Mouse (Mus musculus) neural tube, embryonic 15.5 days (tissue): ENCODE data around the gene Qtrt2. TPM values are rescaled to one million over a fixed set of nuclear protein-coding genes. Genes with fewer than 3 reads are reported as not detected.

Source experiments
- ATAC-seq: fragments of 200-750 bp; cut with Nextera tagmentation; 2 replicates; pipeline ENCODE4 v1.8.0; 2017; ENCODE audit warnings: mild to moderate bottlenecking, moderate TSS enrichment, moderate library complexity; ENCODE audit not compliant: low FRiP score
- H3K27ac ChIP-seq: fragments of 300-500 bp; sonication (generic); replicated peaks from 2 replicates; pipeline ENCODE4 v1.5.1; 2015; ENCODE audit warnings: mild to moderate bottlenecking, inconsistent platforms
- H3K27me3 ChIP-seq: fragments of 300-500 bp; sonication (generic); replicated peaks from 2 replicates; pipeline ENCODE4 v1.6.1; 2015; ENCODE audit warnings: inconsistent platforms
- H3K36me3 ChIP-seq: fragments of 300-500 bp; sonication (generic); 2 replicates; pipeline ENCODE4 v1.6.1; 2015; ENCODE audit warnings: inconsistent platforms
- H3K4me1 ChIP-seq: fragments of 300-500 bp; sonication (generic); 2 replicates; pipeline ENCODE4 v1.6.1; 2015; ENCODE audit warnings: inconsistent platforms
- H3K4me2 ChIP-seq: fragments of 300-500 bp; sonication (generic); 2 replicates; pipeline ENCODE4 v1.6.1; 2015; ENCODE audit warnings: inconsistent platforms, mild to moderate bottlenecking, moderate library complexity
- H3K4me3 ChIP-seq: fragments of 300-500 bp; sonication (generic); replicated peaks from 2 replicates; pipeline ENCODE4 v1.5.1; 2015; ENCODE audit warnings: mild to moderate bottlenecking, inconsistent platforms
- H3K9ac ChIP-seq: fragments of 300-500 bp; sonication (generic); replicated peaks from 2 replicates; pipeline ENCODE4 v1.6.1; 2015; ENCODE audit warnings: mild to moderate bottlenecking, inconsistent platforms
- H3K9me3 ChIP-seq: fragments of 300-500 bp; sonication (generic); replicated peaks from 2 replicates; pipeline ENCODE4 v1.6.1; 2016; ENCODE audit warnings: inconsistent platforms
- WGBS: fragments of 180-500 bp; shearing (Covaris S2); methylation state at CpG from one replicate; pipeline ENCODE4 v1.1.7; 2015; ENCODE audit warnings: mixed read lengths; 5-methylcytosine and 5-hydroxymethylcytosine counted together
- polyA plus RNA-seq: library from polyadenylated mRNA; unstranded; fragments of >200 nt; fragmentation: Nextera tagmentation; extraction: Ambion mirVana; gene quantifications from 2 replicates; pipeline ENCODE4 v1.2.1, GENCODE M21; 2015

Gene Qtrt2
- polyA plus RNA-seq, 1 experiment from 2014 or later, result 17.8 TPM

DNA sequence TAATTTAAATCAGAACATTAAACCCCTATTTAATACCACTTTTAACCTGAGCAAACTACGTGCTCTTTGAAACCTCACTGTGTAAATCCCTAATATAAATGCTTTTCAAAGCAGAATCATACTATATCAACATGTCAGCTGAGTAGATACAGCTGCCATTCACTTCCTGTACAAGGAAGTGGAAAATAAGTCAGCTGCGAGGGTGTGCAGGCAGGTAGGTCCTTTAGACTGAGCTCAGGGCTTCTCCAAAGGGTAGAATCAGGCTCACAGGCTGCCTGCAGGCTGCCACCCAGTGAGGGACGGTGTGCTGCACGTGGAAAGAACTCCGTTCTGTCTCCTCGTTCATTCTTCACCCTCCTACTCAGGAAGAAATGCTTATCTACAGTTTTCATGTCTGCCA lies 28.3 kb upstream of the Qtrt2 start:
- ATAC-seq, result no peak

GRCm38 (mm10) chr16:43951591-43951990 lies 25.0 kb upstream of the Qtrt2 start:
- no peaks in the 10 kb centered on the region for H3K9me3 ChIP-seq
- H3K27me3 ChIP-seq, result no peaks in the 10 kb centered on the region
- no peak overlapping the region for H3K4me2 ChIP-seq
- no peaks in the 10 kb centered on the region for H3K36me3 ChIP-seq
- H3K4me3 ChIP-seq, result no peak overlapping the region
- H3K4me1 ChIP-seq, result no peaks in the 10 kb centered on the region
- no peak for ATAC-seq
- WGBS, result 85% methylated on average over 4 of the region's 4 CpGs
- no peak overlapping the region for H3K9ac ChIP-seq
- H3K27ac ChIP-seq, result no peak overlapping the region

More for the DNA sequence above, 28.3 kb upstream of the Qtrt2 start:
- Histone ChIP-seq H3K9ac (no peak overlapping the region), H3K4me1 (no peaks in the 10 kb centered on the region), H3K36me3 (no peaks in the 10 kb centered on the region; the same call in 1 of the 2 replicates), H3K4me3 (no peak overlapping the region), H3K27ac (no peak overlapping the region), H3K4me2 (no peak overlapping the region), H3K27me3 (no peaks in the 10 kb centered on the region), H3K9me3 (no peaks in the 10 kb centered on the region)
- 88% methylated on average over 6 of the region's 6 CpGs for WGBS

DNA sequence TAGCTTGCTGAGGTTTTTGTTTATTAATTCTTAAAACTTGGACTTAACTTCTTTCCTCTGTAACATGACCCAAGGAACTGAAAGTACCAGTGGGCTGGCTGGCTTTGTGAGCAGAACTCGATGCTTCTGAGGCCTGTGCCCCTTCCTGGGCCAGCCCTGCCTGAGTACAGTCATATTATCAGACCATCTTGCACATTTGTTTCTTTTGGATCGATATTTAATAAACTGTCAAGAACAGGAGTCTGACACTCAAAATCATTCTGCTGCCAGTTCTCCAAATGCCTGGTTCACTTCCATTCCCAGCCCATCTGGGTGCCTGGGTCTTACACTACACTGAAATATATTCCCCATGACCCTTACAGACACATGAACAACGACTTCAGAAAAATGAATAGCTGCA lies 19.3 kb upstream of the Qtrt2 start:
- no peaks in the 10 kb centered on the region for H3K27me3 ChIP-seq
- no peak overlapping the region for H3K27ac ChIP-seq
- no peak overlapping the region for H3K4me3 ChIP-seq
- 82% methylated on average over 3 of the region's 3 CpGs for WGBS
- no peaks in the 10 kb centered on the region for H3K9me3 ChIP-seq
- H3K4me1 ChIP-seq, result no peaks in the 10 kb centered on the region
- no peak overlapping the region for H3K4me2 ChIP-seq
- ATAC-seq, result no peak
- no peak overlapping the region for H3K9ac ChIP-seq
- no peaks in the 10 kb centered on the region for H3K36me3 ChIP-seq

DNA sequence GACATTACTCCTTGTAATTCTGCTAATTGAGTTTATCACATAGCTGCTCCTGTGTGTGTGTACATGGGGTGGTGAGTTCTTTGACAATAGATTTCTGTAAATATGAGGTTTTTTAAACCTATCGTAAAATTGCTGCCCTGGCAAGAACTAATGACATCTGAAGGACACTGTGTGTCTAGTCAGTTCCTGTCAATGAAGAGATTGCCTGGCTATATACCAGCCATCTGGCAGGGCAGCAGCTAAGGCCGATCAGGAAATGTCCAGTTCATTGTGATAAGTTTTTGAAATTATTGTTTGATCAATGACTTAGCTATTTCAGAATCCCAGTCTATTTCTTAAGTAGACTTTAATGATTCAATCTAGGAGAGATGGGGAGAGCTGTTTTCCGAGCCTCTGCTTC lies 18.7 kb upstream of the Qtrt2 start:
- H3K27ac ChIP-seq, result no peak overlapping the region
- H3K4me2 ChIP-seq, result no peak overlapping the region
- no peaks in the 10 kb centered on the region for H3K9me3 ChIP-seq
- no peaks in the 10 kb centered on the region for H3K36me3 ChIP-seq
- 88% methylated on average over 3 of the region's 3 CpGs for WGBS
- ATAC-seq, result no peak
- H3K27me3 ChIP-seq, result no peaks in the 10 kb centered on the region
- no peak overlapping the region for H3K9ac ChIP-seq
- H3K4me1 ChIP-seq, result no peaks in the 10 kb centered on the region
- H3K4me3 ChIP-seq, result no peak overlapping the region

DNA sequence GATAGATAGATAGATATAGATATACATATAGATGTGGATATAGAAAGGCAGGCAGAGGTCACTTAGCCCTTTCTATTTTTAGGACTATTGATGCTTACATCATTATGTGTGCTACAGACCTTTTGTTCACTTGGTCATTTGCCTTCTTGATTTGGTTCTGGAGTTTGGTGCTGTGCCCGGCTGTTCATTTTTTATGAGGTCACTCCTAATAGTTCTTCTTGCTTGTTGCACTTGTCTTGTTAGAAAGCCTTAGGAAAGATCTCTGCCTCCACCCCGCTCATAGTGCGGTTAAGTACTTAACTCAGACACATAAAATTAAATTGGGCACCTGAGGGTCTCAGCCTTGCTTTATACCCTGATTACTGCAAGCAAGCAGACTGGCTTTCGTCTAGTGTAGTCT lies 14.2 kb upstream of the Qtrt2 start:
- Histone ChIP-seq H3K36me3 (no peaks in the 10 kb centered on the region), H3K27ac (no peak overlapping the region), H3K27me3 (no peaks in the 10 kb centered on the region), H3K4me2 (no peak overlapping the region), H3K9me3 (no peaks in the 10 kb centered on the region), H3K4me3 (no peak overlapping the region), H3K9ac (no peak overlapping the region), H3K4me1 (no peaks in the 10 kb centered on the region)
- ATAC-seq, result no peak
- 54% methylated on average over 4 of the region's 4 CpGs for WGBS

DNA sequence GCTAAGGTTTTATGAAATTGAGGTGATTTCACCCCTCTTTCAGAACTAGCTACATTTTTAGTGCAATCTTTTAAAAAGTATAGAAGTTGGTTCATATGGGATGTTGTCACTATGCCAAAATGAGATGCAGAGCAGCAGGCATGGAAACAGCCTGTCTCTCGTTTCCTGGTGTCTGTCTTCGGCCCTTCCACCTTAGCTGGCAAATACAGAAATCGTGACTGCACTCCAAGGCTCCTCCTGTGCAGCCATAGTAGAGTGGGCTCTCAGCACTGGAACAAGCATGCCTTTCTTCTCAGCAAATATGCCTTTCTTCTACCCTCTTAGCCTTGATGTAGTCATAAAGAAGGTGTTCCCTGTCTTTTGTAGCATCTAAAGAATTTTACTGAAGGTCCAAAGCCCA lies 9.3 kb upstream of the Qtrt2 start:
- no peak overlapping the region for H3K4me3 ChIP-seq
- H3K9me3 ChIP-seq, result no peaks in the 10 kb centered on the region
- no peaks in the 10 kb centered on the region for H3K27me3 ChIP-seq
- no peak overlapping the region for H3K27ac ChIP-seq
- no peak overlapping the region for H3K4me2 ChIP-seq
- no peaks in the 10 kb centered on the region for H3K36me3 ChIP-seq
- WGBS, result 77% methylated on average over 3 of the region's 3 CpGs
- peaks cover 15% of the 10 kb centered on the region for H3K4me1 ChIP-seq
- ATAC-seq, result no peak
- no peak overlapping the region for H3K9ac ChIP-seq

GRCm38 (mm10) chr16:43935367-43935766 lies 8.8 kb upstream of the Qtrt2 start:
- no peaks in the 10 kb centered on the region for H3K9me3 ChIP-seq
- H3K27me3 ChIP-seq, result no peaks in the 10 kb centered on the region
- peaks cover 15% of the 10 kb centered on the region for H3K4me1 ChIP-seq
- H3K36me3 ChIP-seq, result no peaks in the 10 kb centered on the region
- no peak overlapping the region for H3K4me3 ChIP-seq
- WGBS, result 70% methylated on average over 3 of the region's 3 CpGs
- H3K27ac ChIP-seq, result no peak overlapping the region
- no peak overlapping the region for H3K9ac ChIP-seq
- H3K4me2 ChIP-seq, result no peak overlapping the region
- ATAC-seq, result no peak

GRCm38 (mm10) chr16:43934856-43935255 lies 8.2 kb upstream of the Qtrt2 start:
- Histone ChIP-seq H3K27me3 (no peaks in the 10 kb centered on the region), H3K36me3 (no peaks in the 10 kb centered on the region), H3K9me3 (no peaks in the 10 kb centered on the region), H3K27ac (no peak overlapping the region), H3K4me3 (no peak overlapping the region), H3K4me1 (peaks cover 15% of the 10 kb centered on the region), H3K9ac (no peak overlapping the region), H3K4me2 (no peak overlapping the region)
- 79% methylated on average over 8 of the region's 8 CpGs for WGBS
- ATAC-seq, result no peak

DNA sequence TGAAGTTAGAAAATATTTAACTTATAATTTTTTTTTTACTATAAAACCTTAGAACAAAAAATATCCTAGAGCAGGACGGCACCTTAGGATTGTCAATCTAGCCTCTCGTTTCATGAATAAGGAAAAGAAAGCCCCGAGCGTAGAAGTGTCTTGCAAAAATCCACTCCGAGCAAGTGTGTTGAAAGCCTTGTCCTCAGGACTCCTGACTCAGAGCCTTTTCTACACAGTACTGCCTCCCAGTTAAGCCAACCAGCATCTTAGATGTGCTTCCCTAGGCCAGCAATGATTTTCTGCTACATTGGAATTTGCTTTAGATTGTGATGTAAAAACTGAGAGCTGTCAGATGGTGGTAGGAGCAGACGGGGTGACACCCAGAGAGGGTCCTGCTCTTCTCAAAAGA lies 6.4 kb upstream of the Qtrt2 start:
- no peak overlapping the region for H3K4me3 ChIP-seq
- no peaks in the 10 kb centered on the region for H3K27me3 ChIP-seq
- H3K27ac ChIP-seq, result no peak overlapping the region
- 91% methylated on average over 6 of the region's 6 CpGs for WGBS
- ATAC-seq, result no peak
- H3K4me2 ChIP-seq, result no peak overlapping the region
- no peak overlapping the region for H3K9ac ChIP-seq
- no peaks in the 10 kb centered on the region for H3K9me3 ChIP-seq
- H3K36me3 ChIP-seq, result no peaks in the 10 kb centered on the region
- peaks cover 15% of the 10 kb centered on the region for H3K4me1 ChIP-seq

GRCm38 (mm10) chr16:43932319-43932718 lies 5.7 kb upstream of the Qtrt2 start:
- Histone ChIP-seq H3K27me3 (no peaks in the 10 kb centered on the region), H3K27ac (peak overlapping the region; percentile 30; the same call in 1 of the 2 replicates), H3K4me2 (no peak overlapping the region), H3K36me3 (no peaks in the 10 kb centered on the region), H3K9ac (no peak overlapping the region), H3K4me1 (peaks cover 15% of the 10 kb centered on the region), H3K9me3 (no peaks in the 10 kb centered on the region), H3K4me3 (no peak overlapping the region)
- ATAC-seq, result no peak
- WGBS, result 82% methylated on average over 7 of the region's 7 CpGs

GRCm38 (mm10) chr16:43931502-43931901 lies 4.9 kb upstream of the Qtrt2 start:
- 12% methylated on average over 3 of the region's 3 CpGs for WGBS
- Histone ChIP-seq H3K36me3 (no peaks in the 10 kb centered on the region), H3K27ac (peak overlapping the region; percentile 73), H3K4me1 (peaks cover 15% of the 10 kb centered on the region), H3K9me3 (no peaks in the 10 kb centered on the region), H3K4me3 (no peak overlapping the region), H3K9ac (no peak overlapping the region), H3K27me3 (no peaks in the 10 kb centered on the region), H3K4me2 (no peak overlapping the region)
- peak; percentile 85 for ATAC-seq

DNA sequence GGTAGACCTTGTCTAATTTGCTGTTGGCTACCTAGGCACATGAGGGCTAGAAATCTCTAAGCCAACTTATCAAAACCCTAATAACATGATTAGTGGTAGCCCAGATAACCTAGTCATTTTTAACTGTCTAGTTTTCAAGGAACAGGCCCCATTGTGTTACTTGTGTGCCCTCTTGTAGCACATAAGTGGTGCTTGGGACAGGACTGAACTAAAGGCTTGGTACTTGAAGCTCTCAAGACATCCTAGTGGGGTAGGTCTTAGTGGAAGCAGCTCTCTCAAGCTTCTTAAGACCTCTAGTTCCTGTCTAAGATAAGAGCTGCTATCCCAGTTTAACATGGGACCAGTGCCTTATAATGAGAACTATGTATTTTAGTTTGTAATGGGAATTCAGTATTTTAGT lies 4.0 kb upstream of the Qtrt2 start:
- H3K27ac ChIP-seq, result no peak overlapping the region
- no peak overlapping the region for H3K4me2 ChIP-seq
- H3K36me3 ChIP-seq, result no peaks in the 10 kb centered on the region
- no peaks in the 10 kb centered on the region for H3K27me3 ChIP-seq
- no peak for ATAC-seq
- H3K4me3 ChIP-seq, result no peak overlapping the region
- no peaks in the 10 kb centered on the region for H3K9me3 ChIP-seq
- H3K4me1 ChIP-seq, result peaks cover 15% of the 10 kb centered on the region
- H3K9ac ChIP-seq, result no peak overlapping the region

- Histone ChIP-seq H3K36me3 (no peaks in the 10 kb centered on the region), H3K9ac (no peak overlapping the region), H3K4me3 (no peak overlapping the region), H3K4me2 (no peak overlapping the region), H3K4me1 (no peaks in the 10 kb centered on the region), H3K27me3 (no peaks in the 10 kb centered on the region), H3K27ac (no peak overlapping the region), H3K9me3 (no peaks in the 10 kb centered on the region)
- no peak for ATAC-seq
- 94% methylated on average over 1 of the region's 1 CpGs for WGBS
Observed at GRCm38 (mm10) chr16:43925846-43926245, 763 bp downstream of the Qtrt2 start.
